8 mouse cellular contexts compared by ENCODE assay signal in genomic region chr4:126103057-126103581, GRCm38 (mm10). TPM values are rescaled to one million over a fixed set of nuclear protein-coding genes. Genes with fewer than 3 reads are reported as not detected.
DNase-seq lines count a peak whose midpoint lies in the region; ATAC-seq lines count a peak whose summit lies in the region.

No protein-coding gene starts in this region.

- peak; percentile 73 for ATAC-seq in intestine, embryonic 14.5 days (replicated peaks; ENCODE audit: low FRiP score, low TSS enrichment, low read depth)
- ATAC-seq in megakaryocyte-erythroid progenitor cell, adult 5-6 weeks (replicated peaks; ENCODE audit: low FRiP score, low TSS enrichment, poor library complexity, severe bottlenecking): peak; percentile 81

- peak overlapping the region; percentile 85 for H3K27ac ChIP-seq in intestine, embryonic 14.5 days (ENCODE audit: low read depth)

- H3K4me1 ChIP-seq in intestine, embryonic 14.5 days (replicated peaks; ENCODE audit: control insufficient read depth, insufficient read depth, low read length): peaks cover 21% of the 10 kb centered on the region

- intact Hi-C loops in gastrocnemius, postnatal 14 days (cut with DNase I; ENCODE audit: low total_unique reads): no loop called here
- intact Hi-C loops in left cerebral cortex, postnatal 14 days (cut with DNase I): no loop called here

- H3K4me2 ChIP-seq in intestine, embryonic 14.5 days (ENCODE audit: low read length): peak overlapping the region; percentile 85

- H3K9me3 ChIP-seq in intestine, embryonic 14.5 days (ENCODE audit: control insufficient read depth, low read length): no peaks in the 10 kb centered on the region

- 1% methylated on average over 15 of the region's 15 CpGs for WGBS in intestine, embryonic 14.5 days

- DNase-seq in adrenal gland, adult (ENCODE audit: inconsistent age in 2 of 2, low spot score in 1 of 2): peak; percentile 97 to 98
- DNase-seq in embryo, embryonic 10.5 days (ENCODE audit: low spot score): peak; percentile 78
- DNase-seq in gastrocnemius, postnatal 14 days: peak; percentile 90
- DNase-seq in intestine, embryonic 14.5 days (ENCODE audit: low spot score): peak; percentile 89
- DNase-seq in left cerebral cortex, postnatal 14 days (ENCODE audit: low spot score in 2 of 2): peak; percentile 84 to 90
- peak; percentile 79 for DNase-seq in right cerebral cortex, postnatal 14 days
- peak; percentile 88 for DNase-seq in urinary bladder, postnatal 25 days (ENCODE audit: low spot score)

- peak overlapping the region; percentile 65 for H3K4me3 ChIP-seq in intestine, embryonic 14.5 days (ENCODE audit: low read depth, low read length)

- 0 out of 2 replicates have a peak, but pooled peaks cover 4% of the 10 kb centered on the region for H3K36me3 ChIP-seq in intestine, embryonic 14.5 days (ENCODE audit: control insufficient read depth, insufficient read depth, low read length)

- H3K9ac ChIP-seq in intestine, embryonic 14.5 days (ENCODE audit: low read length): peak overlapping the region; percentile 40

- H3K27me3 ChIP-seq in intestine, embryonic 14.5 days (replicated peaks; ENCODE audit: control insufficient read depth, insufficient read depth, low read length): no peaks in the 10 kb centered on the region

RNA-seq across cellular contexts. Expression of gene Stk40, which starts 0.6 kb away (rescaled TPM):
- 10 to 100 TPM; 25.1 to 41.9 TPM for total RNA-seq in gastrocnemius, postnatal 14 days (2021)
- polyA plus RNA-seq in intestine, embryonic 14.5 days (2014; fragmentation: Nextera tagmentation; extraction: Ambion mirVana): 22.5 and 23.8 TPM in 2 replicates
- total RNA-seq in left cerebral cortex, postnatal 14 days (2021): 10 to 100 TPM; 26.5 to 28.8 TPM
- 12.2 and 14.6 TPM in 2 replicates for total RNA-seq in megakaryocyte-erythroid progenitor cell, adult 5-6 weeks (2014; fragmentation: Nextera tagmentation)
- total RNA-seq in megakaryocyte-erythroid progenitor cell, adult 5-6 weeks (2017): 10.0 and 11.7 TPM in 2 replicates

RNA-seq across cellular contexts. Expression of gene Lsm10, which starts 6.7 kb away (rescaled TPM):
- total RNA-seq in gastrocnemius, postnatal 14 days (2021): 1 to 10 TPM; 5.7 to 8.3 TPM
- 55.6 and 58.5 TPM in 2 replicates for polyA plus RNA-seq in intestine, embryonic 14.5 days (2014; fragmentation: Nextera tagmentation; extraction: Ambion mirVana)
- 10 to 100 TPM; 14.7 to 15.4 TPM for total RNA-seq in left cerebral cortex, postnatal 14 days (2021)
- 30.8 and 32.0 TPM in 2 replicates for total RNA-seq in megakaryocyte-erythroid progenitor cell, adult 5-6 weeks (2014; fragmentation: Nextera tagmentation)
- total RNA-seq in megakaryocyte-erythroid progenitor cell, adult 5-6 weeks (2017): 10.5 and 16.7 TPM in 2 replicates

RNA-seq across cellular contexts. Expression of gene Eva1b, which starts 44.4 kb away (rescaled TPM):
- 10 to 100 TPM; 16.2 to 16.6 TPM for total RNA-seq in gastrocnemius, postnatal 14 days (2021)
- polyA plus RNA-seq in intestine, embryonic 14.5 days (2014; fragmentation: Nextera tagmentation; extraction: Ambion mirVana): 61.0 and 63.2 TPM in 2 replicates
- 1 to 10 TPM; 6.5 to 7.0 TPM for total RNA-seq in left cerebral cortex, postnatal 14 days (2021)
- not detected in 2 replicates for total RNA-seq in megakaryocyte-erythroid progenitor cell, adult 5-6 weeks (2014; fragmentation: Nextera tagmentation)
- total RNA-seq in megakaryocyte-erythroid progenitor cell, adult 5-6 weeks (2017): 0.91 TPM in 1 of 2 replicates, not detected in the other

RNA-seq across cellular contexts. Expression of gene Oscp1, which starts 44.8 kb away (rescaled TPM):
- total RNA-seq in gastrocnemius, postnatal 14 days (2021): 1 to 10 TPM; 1.2 to 2.0 TPM
- polyA plus RNA-seq in intestine, embryonic 14.5 days (2014; fragmentation: Nextera tagmentation; extraction: Ambion mirVana): 12.1 and 13.5 TPM in 2 replicates
- 10 to 100 TPM; 49.7 to 55.3 TPM for total RNA-seq in left cerebral cortex, postnatal 14 days (2021)
- 0.90 and 1.9 TPM in 2 replicates for total RNA-seq in megakaryocyte-erythroid progenitor cell, adult 5-6 weeks (2014; fragmentation: Nextera tagmentation)
- total RNA-seq in megakaryocyte-erythroid progenitor cell, adult 5-6 weeks (2017): 0.91 and 22.0 TPM in 2 replicates

RNA-seq across cellular contexts. Expression of gene Mrps15, which starts 56.4 kb away (rescaled TPM):
- total RNA-seq in gastrocnemius, postnatal 14 days (2021): 10 to 100 TPM; 57.3 to 58.7 TPM
- polyA plus RNA-seq in intestine, embryonic 14.5 days (2014; fragmentation: Nextera tagmentation; extraction: Ambion mirVana): 148 and 151 TPM in 2 replicates
- 10 to 100 TPM; 40.7 to 48.7 TPM for total RNA-seq in left cerebral cortex, postnatal 14 days (2021)
- total RNA-seq in megakaryocyte-erythroid progenitor cell, adult 5-6 weeks (2014; fragmentation: Nextera tagmentation): 117 and 156 TPM in 2 replicates
- 85.7 and 87.1 TPM in 2 replicates for total RNA-seq in megakaryocyte-erythroid progenitor cell, adult 5-6 weeks (2017)

Comparison
In these comparisons a context has a peak if more than half of its experiments do, and no peak if none do; other contexts are left out.
1. Peak in every context shown above with its lines: DNase-seq, ATAC-seq, H3K4me3 ChIP-seq and H3K27ac ChIP-seq.